Mouse (Mus musculus) MEL (cell line): ENCODE measurements around the gene Farp2.
A peak's percentile ranks its signal among the peaks of the same experiment; 100 is the strongest.

Experiments used
- CHD2 ChIP-seq: IDR thresholded peaks from 2 replicates; pipeline ENCODE4 v1.6.1; 2011; ENCODE audit warnings: low read length, improper control_type of control experiment
- CTCF ChIP-seq, 3 experiments: IDR thresholded peaks in 2 of 3; conservative IDR thresholded peaks in 1 of 3; 2 replicates each; pipeline ENCODE4 v1.5.1; 2011 to 2012; ENCODE audit warnings: low read length in 3 of 3, low read depth in 2 of 3, mild to moderate bottlenecking in 2 of 3, improper control_type of control experiment in 1 of 3, inconsistent platforms in 1 of 3, mixed read lengths in 1 of 3, moderate library complexity in 1 of 3; ENCODE audit not compliant: control insufficient read depth in 1 of 3, insufficient read depth in 1 of 3, poor library complexity in 1 of 3, severe bottlenecking in 1 of 3
- EP300 ChIP-seq, 2 experiments: IDR thresholded peaks; 2 replicates each; pipeline ENCODE4 v1.6.1; 2011; ENCODE audit warnings: improper control_type of control experiment in 2 of 2, low read length in 2 of 2, low read depth in 1 of 2, mild to moderate bottlenecking in 1 of 2
- HCFC1 ChIP-seq: IDR thresholded peaks from 2 replicates; pipeline ENCODE4 v1.6.1; 2012; ENCODE audit warnings: low read depth, mild to moderate bottlenecking, inconsistent platforms, low read length, improper control_type of control experiment, moderate library complexity
- MAX ChIP-seq: IDR thresholded peaks from 2 replicates; pipeline ENCODE4 v1.6.1; 2011; ENCODE audit warnings: low read length, improper control_type of control experiment
- MEF2A ChIP-seq: IDR thresholded peaks from 2 replicates; pipeline ENCODE4 v1.6.1; 2014; ENCODE audit warnings: low read depth, mild to moderate bottlenecking, inconsistent platforms, low read length, improper control_type of control experiment; ENCODE audit not compliant: poor library complexity, insufficient replicate concordance, severe bottlenecking; ENCODE audit errors: extremely low read depth
- POLR2A ChIP-seq, 2 experiments: IDR thresholded peaks; 2 replicates each; pipeline ENCODE4 v1.6.1; 2011 to 2012; ENCODE audit warnings: low read length in 2 of 2, mild to moderate bottlenecking in 2 of 2, control low read depth in 1 of 2, improper control_type of control experiment in 1 of 2, low read depth in 1 of 2, moderate library complexity in 1 of 2; ENCODE audit not compliant: control insufficient read depth in 1 of 2, insufficient read depth in 1 of 2, poor library complexity in 1 of 2
- POLR2AphosphoS2 ChIP-seq: IDR thresholded peaks from 2 replicates; pipeline ENCODE4 v1.6.1; 2011; ENCODE audit warnings: low read length, improper control_type of control experiment
- RAD21 ChIP-seq: IDR thresholded peaks from 2 replicates; pipeline ENCODE4 v1.6.1; 2011; ENCODE audit warnings: mild to moderate bottlenecking, low read depth, low read length, improper control_type of control experiment
- RCOR1 ChIP-seq: IDR thresholded peaks from 2 replicates; pipeline ENCODE4 v1.6.1; 2012; ENCODE audit warnings: low read depth, mild to moderate bottlenecking, inconsistent platforms, low read length, improper control_type of control experiment
- TAL1 ChIP-seq: IDR thresholded peaks from 2 replicates; pipeline ENCODE4 v1.6.1; 2012; ENCODE audit warnings: mild to moderate bottlenecking, inconsistent platforms, low read length, moderate library complexity, mixed read lengths
- USF1 ChIP-seq: IDR thresholded peaks from 2 replicates; pipeline ENCODE4 v1.6.1; 2014; ENCODE audit warnings: low read depth, mild to moderate bottlenecking, inconsistent platforms, low read length, improper control_type of control experiment, moderate library complexity

- TF ChIP-seq CTCF (IDR thresholded peaks at IDR 0.05 in 2 of 3, conservative IDR thresholded peaks at IDR 0.05 in 1 of 3; ENCODE audit: control insufficient read depth in 1 of 3, insufficient read depth in 1 of 3, low read depth in 2 of 3, low read length in 3 of 3, poor library complexity in 1 of 3, severe bottlenecking in 1 of 3) (0 out of 6 replicates have a peak, but pooled peaks of 1 of the 3 experiments have one; percentile 14), TAL1 (no peak), EP300 (IDR thresholded peaks at IDR 0.05; ENCODE audit: low read depth in 1 of 2, low read length in 2 of 2) (no peak), CHD2 (no peak), POLR2A (IDR thresholded peaks at IDR 0.05; ENCODE audit: control insufficient read depth in 1 of 2, insufficient read depth in 1 of 2, low read depth in 1 of 2, low read length in 2 of 2, poor library complexity in 1 of 2) (no peak), MEF2A (no peak), POLR2AphosphoS2 (no peak), MAX (no peak), HCFC1 (no peak), RCOR1 (no peak), USF1 (no peak), RAD21 (no peak)
Observed at GRCm38 (mm10) chr1:93543196-93543595, 31.3 kb downstream of the Farp2 start.
